Mouse (Mus musculus) gastrocnemius, adult 2 months (tissue): ENCODE measurements around the gene Tmem209. TPM values are rescaled to one million over a fixed set of nuclear protein-coding genes. Genes with fewer than 3 reads are reported as not detected.

Source experiments
- DNase-seq: peaks from one replicate; pipeline ENCODE4 v3.0.0; 2022
- H3K27ac ChIP-seq: fragments of 200-600 bp; 2 replicates; pipeline ENCODE4 v1.8.1; 2022; ENCODE audit warnings: mild to moderate bottlenecking
- H3K4me3 ChIP-seq: fragments of 200-600 bp; 2 replicates; pipeline ENCODE4 v1.8.1; 2022; ENCODE audit warnings: mild to moderate bottlenecking, moderate library complexity
- CTCF ChIP-seq: fragments of 200-600 bp; IDR thresholded peaks from 2 replicates; pipeline ENCODE4 v1.8.1; 2022; ENCODE audit warnings: antibody characterized with exemption, mild to moderate bottlenecking, moderate library complexity
- intact Hi-C: fragments of 180-260 bp; cut with DNase I; formaldehyde crosslinking; loops from one replicate; pipeline ENCODE4 v1.15.1; 2025
- long read RNA-seq, 2 experiments: library from polyadenylated mRNA; stranded (forward); transcript quantifications; one replicate each; pipeline ENCODE4 v2.0.0; 2021
- total RNA-seq, 2 experiments: library from RNA; stranded (reverse); gene quantifications; 2 replicates each; pipeline ENCODE4 v1.2.3; 2021

The Tmem209 gene
- total RNA-seq: 10 to 100 TPM in 1 of 2 experiments, 1 to 10 TPM in 1; 7.1 to 11.4 TPM
- long read RNA-seq, experiment 1, partial matches to known transcripts: 1 of 7 reads
- long read RNA-seq, experiment 1, other reads (novel, unspliced or antisense): 2 of 7 reads
- long read RNA-seq, experiment 2, transcript Tmem209-204 (15 exons, 3,485 nt): major isoform, 5 of 7 reads
- long read RNA-seq, experiment 2, partial matches to known transcripts: 0 of 7 reads
- long read RNA-seq, experiment 2, other reads (novel, unspliced or antisense): 1 of 7 reads

- peak within 1 kb of the TSS; percentile 91 for H3K27ac ChIP-seq
- no peak for TF ChIP-seq CTCF
- intact Hi-C loops: loop anchor here (5.0 kb wide), 1 partner anchor 388 kb away; the partner anchor contains the start of gene Copg2
- DNase-seq: peak; percentile 100
- H3K4me3 ChIP-seq: peak within 1 kb of the TSS; percentile 71
Observed at GRCm38 (mm10) chr6:30509265-30510239, at the start of gene Tmem209, which contains the start of gene Ssmem1. TSS of gene Tmem209 (minus strand) at chr6:30509783. TSS of gene Ssmem1 (plus strand) at chr6:30509849.

- no peak overlapping the region for H3K27ac ChIP-seq
Observed at GRCm38 (mm10) chr6:30556080-30556479, 46.5 kb upstream of the Tmem209 start.

DNA sequence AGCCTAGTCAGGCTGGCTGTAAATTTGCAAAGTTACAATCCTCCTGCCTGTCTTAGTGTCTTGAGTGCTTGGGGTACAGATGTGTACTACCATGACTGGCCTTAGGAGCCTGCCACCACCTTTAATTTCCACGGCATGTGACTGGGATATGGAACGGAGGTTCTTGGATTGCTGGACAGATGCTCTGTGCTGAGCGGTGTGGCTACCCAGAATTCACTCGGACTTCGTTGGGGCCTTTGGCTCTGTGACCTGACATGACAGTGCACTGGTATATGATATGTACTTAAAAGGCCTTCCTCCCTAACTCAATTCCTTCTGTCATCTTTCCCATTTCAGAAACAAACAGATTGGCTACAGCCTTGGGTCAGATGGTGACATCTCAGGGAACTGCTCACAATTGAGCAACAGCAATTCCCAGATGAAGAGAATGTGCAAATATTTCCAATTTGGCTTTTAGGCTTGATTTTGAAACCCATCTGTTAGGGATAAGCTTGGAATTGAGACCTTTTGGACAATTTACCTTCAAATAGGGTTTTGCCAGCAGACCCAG, 45.1 kb upstream of the Tmem209 start:
- TF ChIP-seq CTCF: no peak
- H3K4me3 ChIP-seq: no peak overlapping the region
- no peak overlapping the region; the same call in 1 of the 2 replicates for H3K27ac ChIP-seq
- intact Hi-C loops: no loop called here
- DNase-seq: no peak

More at GRCm38 (mm10) chr6:30556080-30556479, 46.5 kb upstream of the Tmem209 start:
- intact Hi-C loops: no loop called here
- H3K4me3 ChIP-seq: no peak overlapping the region
- TF ChIP-seq CTCF: no peak
- peak; percentile 62 for DNase-seq

GRCm38 (mm10) chr6:30554092-30554491, 44.5 kb upstream of the Tmem209 start:
- no peak overlapping the region for H3K4me3 ChIP-seq
- no peak overlapping the region for H3K27ac ChIP-seq
- no peak for TF ChIP-seq CTCF
- DNase-seq: no peak
- intact Hi-C loops: no loop called here

DNA sequence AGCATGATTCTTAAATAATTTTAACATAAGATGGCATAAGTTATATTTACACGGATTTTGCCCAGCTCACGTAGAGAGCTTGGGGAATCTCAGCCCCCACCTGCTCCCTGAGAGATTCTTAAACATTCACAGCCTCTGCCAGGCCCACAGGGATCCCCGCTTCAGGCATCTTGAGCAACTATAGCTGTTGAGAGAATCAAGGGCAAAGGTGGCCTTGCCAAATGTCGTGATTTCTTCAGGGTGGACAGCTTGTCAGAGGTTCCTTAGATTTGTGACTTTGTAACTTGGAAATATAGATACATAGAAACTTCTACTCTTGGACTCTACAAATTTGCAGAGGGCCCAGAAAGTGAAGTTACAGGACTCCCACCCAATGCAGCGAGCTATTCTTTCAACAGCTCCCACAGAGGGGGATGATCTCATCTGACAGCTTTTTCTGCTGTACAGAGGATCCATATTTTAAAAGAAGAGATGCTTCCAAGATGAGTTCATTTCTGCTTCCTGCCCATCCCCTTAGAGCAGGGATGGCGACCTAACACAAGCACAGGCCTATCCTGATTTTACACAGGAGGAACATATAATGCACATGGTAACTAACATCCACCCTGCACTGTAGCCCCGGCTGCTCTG, 43.9 kb upstream of the Tmem209 start:
- intact Hi-C loops: no loop called here
- TF ChIP-seq CTCF: no peak
- no peak for DNase-seq
- Histone ChIP-seq H3K4me3 (no peak overlapping the region), H3K27ac (no peak overlapping the region)

DNA sequence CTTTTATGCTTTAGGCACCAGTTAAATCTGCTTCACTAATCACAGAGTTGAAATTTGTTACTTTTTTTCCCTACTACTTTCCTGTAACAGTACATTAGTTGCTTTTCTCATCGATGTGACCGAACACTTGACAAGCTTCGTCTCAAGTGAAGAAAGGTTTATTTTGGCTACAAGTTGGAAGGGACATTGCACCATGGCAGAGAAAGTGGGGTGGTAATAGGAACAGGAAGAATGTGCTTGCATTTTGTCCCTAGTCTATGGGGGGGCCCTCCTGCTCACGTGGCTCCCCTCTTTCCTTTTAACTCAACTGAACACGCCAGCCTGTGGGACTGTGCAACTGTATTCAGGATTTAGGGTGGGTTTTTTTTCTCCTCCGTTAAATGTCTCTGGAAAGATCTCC, 43.0 kb upstream of the Tmem209 start:
- no peak overlapping the region for H3K27ac ChIP-seq
- H3K4me3 ChIP-seq: no peak overlapping the region
- intact Hi-C loops: no loop called here
- no peak for TF ChIP-seq CTCF
- no peak for DNase-seq

- no peak overlapping the region for H3K4me3 ChIP-seq
- no peak for DNase-seq
- TF ChIP-seq CTCF: no peak
- intact Hi-C loops: no loop called here
- no peak overlapping the region for H3K27ac ChIP-seq
Observed at GRCm38 (mm10) chr6:30551644-30552580, 42.3 kb upstream of the Tmem209 start.

- DNase-seq: no peak
- intact Hi-C loops: no loop called here
- TF ChIP-seq CTCF: no peak
- Histone ChIP-seq H3K4me3 (no peak overlapping the region), H3K27ac (no peak overlapping the region)
Observed at GRCm38 (mm10) chr6:30551193-30551515, 41.6 kb upstream of the Tmem209 start.

- no peak overlapping the region for H3K4me3 ChIP-seq
- TF ChIP-seq CTCF: no peak
- intact Hi-C loops: no loop called here
Observed at GRCm38 (mm10) chr6:30550496-30551192, 41.1 kb upstream of the Tmem209 start.

GRCm38 (mm10) chr6:30549231-30549761, 39.7 kb upstream of the Tmem209 start:
- Histone ChIP-seq H3K4me3 (peak overlapping the region; percentile 50), H3K27ac (peak overlapping the region; percentile 43)
- intact Hi-C loops: no loop called here
- no peak for TF ChIP-seq CTCF
- no peak for DNase-seq

More at GRCm38 (mm10) chr6:30550496-30551192, 41.1 kb upstream of the Tmem209 start:
- no peak overlapping the region for H3K27ac ChIP-seq
- no peak for DNase-seq
